Mouse (Mus musculus) bone marrow, adult 2 months (tissue): ENCODE data around the gene Padi2. TPM values are rescaled to one million over a fixed set of nuclear protein-coding genes. Genes with fewer than 3 reads are reported as not detected.

Experiments
- H3K27ac ChIP-seq: fragments of 200-500 bp; 2 replicates; pipeline ENCODE4 v1.5.1; 2012; ENCODE audit warnings: low read depth, mild to moderate bottlenecking, control low read depth, inconsistent platforms, low read length; ENCODE audit not compliant: control insufficient read depth, poor library complexity, insufficient read depth
- H3K4me1 ChIP-seq: fragments of 200-500 bp; 2 replicates; pipeline ENCODE4 v1.6.1; 2011; ENCODE audit warnings: low read length; ENCODE audit not compliant: control insufficient read depth, insufficient read depth
- H3K4me3 ChIP-seq: fragments of 200-500 bp; replicated peaks from 2 replicates; pipeline ENCODE3; 2011; ENCODE audit warnings: mild to moderate bottlenecking, low read depth, low read length, control low read depth; ENCODE audit not compliant: control insufficient read depth
- CTCF ChIP-seq: fragments of 200-500 bp; IDR thresholded peaks from 2 replicates; pipeline ENCODE4 v1.5.1; 2011; ENCODE audit warnings: low read length, control low read depth; ENCODE audit not compliant: control insufficient read depth, insufficient read depth
- POLR2A ChIP-seq: fragments of 200-500 bp; IDR thresholded peaks from 2 replicates; pipeline ENCODE4 v1.6.1; 2011; ENCODE audit warnings: low read depth, mild to moderate bottlenecking, control low read depth, low read length, borderline replicate concordance; ENCODE audit not compliant: control insufficient read depth
- WGBS: fragments of 180-500 bp; shearing (Covaris S2); methylation state at CpG from one replicate; pipeline ENCODE4 v1.1.7; 2018; 5-methylcytosine and 5-hydroxymethylcytosine counted together
- polyA plus RNA-seq: library from polyadenylated mRNA; stranded (reverse); fragments of >200 nt; gene quantifications from 2 replicates; pipeline ENCODE4 v1.2.4, GENCODE M21; 2011; ENCODE audit warnings: low replicate concordance; ENCODE audit not compliant: missing spikeins, insufficient read depth, insufficient read length

Padi2 gene
- polyA plus RNA-seq, 1 experiment, result 11.4 TPM

DNA sequence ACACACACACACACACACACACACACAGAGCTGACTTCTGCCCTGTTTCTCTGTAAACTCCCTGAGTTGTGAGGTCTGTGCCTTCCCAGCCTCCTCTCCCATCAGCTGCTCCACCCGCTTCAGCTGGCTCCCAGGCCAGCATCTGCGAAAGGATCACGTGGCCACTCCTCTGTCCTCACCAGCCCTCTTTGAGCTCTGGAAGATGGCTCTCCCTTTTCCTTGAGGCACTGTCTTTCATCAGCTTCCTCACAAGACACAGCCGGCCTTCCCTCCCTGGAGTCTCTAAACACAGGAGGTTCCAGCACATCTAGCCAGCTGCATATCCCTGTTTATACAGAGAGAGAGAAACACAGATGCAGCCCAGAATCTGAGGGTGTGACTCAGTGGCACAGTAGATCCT is 22.3 kb upstream of the Padi2 start:
- TF ChIP-seq POLR2A (no peak), CTCF (no peak)

DNA sequence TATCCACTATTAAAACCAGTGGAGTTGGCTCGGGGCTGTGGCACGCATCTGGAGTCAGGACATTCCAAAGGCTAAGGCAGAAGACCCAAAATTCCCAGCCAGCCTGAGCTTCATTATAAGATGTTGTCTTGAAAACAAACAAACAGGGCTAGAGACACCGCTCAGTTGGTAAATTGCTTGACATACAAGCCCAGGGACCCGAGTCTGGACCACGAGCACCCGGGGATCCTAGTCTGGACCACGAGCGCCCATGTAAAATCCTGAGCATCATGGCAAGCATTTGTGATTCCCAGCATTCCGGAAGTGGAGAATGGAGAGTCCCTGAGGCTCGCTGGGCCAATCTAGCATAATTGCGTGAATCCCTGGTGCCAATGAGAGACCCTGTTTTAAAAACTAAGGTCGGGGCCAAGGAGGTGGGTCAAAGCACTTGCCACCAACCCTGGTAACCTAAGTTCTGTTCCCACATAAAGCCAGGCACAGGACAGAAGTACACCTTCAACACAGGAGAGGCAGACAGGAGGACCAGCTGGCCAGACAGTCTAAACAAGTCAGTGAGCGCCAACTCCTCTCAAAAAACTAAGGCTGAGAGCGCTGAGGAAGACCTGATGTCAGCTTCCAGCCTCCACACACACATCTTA is 14.5 kb upstream of the Padi2 start:
- no peaks in the 10 kb centered on the region for H3K4me1 ChIP-seq
- no peak overlapping the region for H3K27ac ChIP-seq
- H3K4me3 ChIP-seq, result no peak overlapping the region
- TF ChIP-seq CTCF, result no peak
- TF ChIP-seq POLR2A, result no peak
- 88% methylated on average over 14 of the region's 14 CpGs for WGBS

More for the DNA sequence above, 22.3 kb upstream of the Padi2 start:
- 79% methylated on average over 4 of the region's 4 CpGs for WGBS
- H3K4me1 ChIP-seq, result no peaks in the 10 kb centered on the region
- no peak overlapping the region for H3K27ac ChIP-seq
- H3K4me3 ChIP-seq, result no peak overlapping the region

- WGBS, result 65% methylated on average over 1 of the region's 1 CpGs
- no peak overlapping the region for H3K4me3 ChIP-seq
- TF ChIP-seq POLR2A (no peak), CTCF (no peak)
Measured at GRCm38 (mm10) chr4:140892163-140892530, 14.0 kb upstream of the Padi2 start.

DNA sequence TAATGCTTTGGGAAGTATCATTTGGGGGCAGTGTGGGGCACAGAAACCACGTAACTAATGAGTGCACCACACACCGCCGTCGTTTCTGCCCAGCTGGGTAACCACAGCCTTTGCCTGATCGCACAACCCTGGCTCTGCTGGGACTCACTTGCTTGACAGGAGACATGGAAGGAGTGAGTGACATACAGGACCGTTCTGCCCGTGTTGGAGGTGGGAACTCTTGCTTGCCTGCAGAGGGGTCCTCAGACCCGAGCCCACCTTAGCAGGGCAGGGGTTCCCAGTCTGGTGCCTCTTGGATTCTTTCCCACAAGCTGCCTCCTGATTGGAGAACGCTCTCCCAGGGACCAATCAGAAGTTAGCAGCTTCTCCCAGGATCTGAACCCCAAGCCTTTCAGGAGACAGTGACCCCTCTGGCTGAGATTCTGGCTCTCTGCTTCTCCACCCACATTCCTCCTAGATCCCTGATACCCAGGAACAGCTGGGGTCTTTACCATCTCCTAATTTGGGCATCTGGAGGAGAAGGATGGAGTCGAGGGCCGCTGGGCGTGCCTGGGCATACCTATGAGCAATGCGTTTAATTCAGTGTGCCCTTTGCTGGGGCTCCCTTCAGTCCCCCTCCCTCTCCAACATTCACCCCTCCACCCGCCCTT is 1.2 kb upstream of the Padi2 start:
- H3K4me3 ChIP-seq, result no peak overlapping the region
- H3K4me1 ChIP-seq, result peaks cover 2% of the 10 kb centered on the region; the same call in 1 of the 2 replicates
- peak overlapping the region; percentile 37; the same call in 1 of the 2 replicates for H3K27ac ChIP-seq
- WGBS, result 8% methylated on average over 14 of the region's 14 CpGs
- no peak for TF ChIP-seq CTCF

More at GRCm38 (mm10) chr4:140892163-140892530, 14.0 kb upstream of the Padi2 start:
- Histone ChIP-seq H3K27ac (no peak overlapping the region), H3K4me1 (no peaks in the 10 kb centered on the region)

DNA sequence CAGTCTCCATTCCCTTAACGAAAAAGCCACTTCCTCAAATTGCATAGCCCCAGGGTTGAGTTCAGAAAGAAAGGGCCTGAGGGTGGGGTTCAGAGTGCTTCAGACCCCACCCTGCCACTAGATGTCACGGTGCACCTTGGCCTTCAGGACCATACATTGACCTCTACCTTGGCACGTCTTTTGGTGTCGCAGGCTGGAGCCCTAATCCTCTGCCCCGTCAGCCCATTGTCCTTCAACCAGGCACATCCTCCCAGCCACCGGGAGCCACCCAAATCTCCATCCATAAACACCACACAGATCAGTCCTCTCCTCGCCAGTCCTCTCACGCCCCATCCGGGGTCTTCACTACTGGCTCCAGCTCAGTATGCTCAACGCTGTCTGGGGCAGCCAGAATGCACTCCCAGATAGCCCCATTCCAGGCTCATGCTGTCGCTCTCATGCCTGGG is 695 bp upstream of the Padi2 start:
- peak overlapping the region; percentile 64 for H3K27ac ChIP-seq
- WGBS, result 2% methylated on average over 11 of the region's 11 CpGs
- peak overlapping the region; percentile 10 for H3K4me3 ChIP-seq
- TF ChIP-seq CTCF, result peak; percentile 74
- TF ChIP-seq POLR2A, result no peak
- peaks cover 2% of the 10 kb centered on the region; the same call in 1 of the 2 replicates for H3K4me1 ChIP-seq

- WGBS, result 69% methylated on average over 11 of the region's 11 CpGs
- H3K27ac ChIP-seq, result no peak overlapping the region
- H3K4me1 ChIP-seq, result peaks cover 2% of the 10 kb centered on the region; the same call in 1 of the 2 replicates
- no peak for TF ChIP-seq POLR2A
- TF ChIP-seq CTCF, result no peak
- H3K4me3 ChIP-seq, result peak overlapping the region; percentile 4
Measured at GRCm38 (mm10) chr4:140906827-140907280, 710 bp downstream of the Padi2 start.

DNA sequence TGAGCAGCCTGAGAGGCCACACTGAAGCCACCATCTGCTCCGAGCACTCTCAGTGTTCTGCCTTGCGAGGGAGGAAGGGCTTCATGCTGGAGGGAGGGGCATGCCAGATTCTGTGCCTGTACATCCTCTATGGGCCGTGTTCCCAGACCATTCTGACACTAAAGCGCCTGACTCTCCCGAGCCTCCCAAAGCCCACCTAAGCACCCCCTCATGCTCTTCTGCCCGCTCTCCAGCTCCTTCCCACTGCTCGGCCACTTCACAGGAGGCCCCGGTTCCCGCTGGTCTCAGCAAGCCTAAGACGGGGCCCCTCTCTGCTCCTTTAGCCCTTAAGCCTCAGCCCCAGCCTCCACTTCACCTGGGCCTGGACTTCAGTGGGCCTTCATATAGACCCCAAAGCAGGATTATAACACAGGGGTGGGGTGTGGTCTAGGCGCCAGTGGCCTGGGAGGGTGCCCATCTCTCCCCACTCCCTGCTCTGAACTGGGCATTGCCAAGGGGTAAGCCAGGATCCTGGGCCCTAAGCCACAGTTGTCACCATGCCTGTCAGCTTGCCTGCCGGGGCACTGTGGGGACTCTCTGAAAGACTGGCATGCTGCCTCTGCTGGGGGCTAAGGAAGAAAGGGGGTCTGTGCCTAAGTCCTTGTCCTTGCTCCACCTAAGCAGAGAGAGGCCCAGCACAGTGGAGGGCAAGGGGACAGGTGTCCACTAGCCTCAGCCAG is 1.3 kb downstream of the Padi2 start:
- H3K4me3 ChIP-seq, result peak overlapping the region; percentile 4
- peaks cover 2% of the 10 kb centered on the region; the same call in 1 of the 2 replicates for H3K4me1 ChIP-seq
- H3K27ac ChIP-seq, result no peak overlapping the region
- TF ChIP-seq CTCF (no peak), POLR2A (no peak)
- 79% methylated on average over 12 of the region's 12 CpGs for WGBS

DNA sequence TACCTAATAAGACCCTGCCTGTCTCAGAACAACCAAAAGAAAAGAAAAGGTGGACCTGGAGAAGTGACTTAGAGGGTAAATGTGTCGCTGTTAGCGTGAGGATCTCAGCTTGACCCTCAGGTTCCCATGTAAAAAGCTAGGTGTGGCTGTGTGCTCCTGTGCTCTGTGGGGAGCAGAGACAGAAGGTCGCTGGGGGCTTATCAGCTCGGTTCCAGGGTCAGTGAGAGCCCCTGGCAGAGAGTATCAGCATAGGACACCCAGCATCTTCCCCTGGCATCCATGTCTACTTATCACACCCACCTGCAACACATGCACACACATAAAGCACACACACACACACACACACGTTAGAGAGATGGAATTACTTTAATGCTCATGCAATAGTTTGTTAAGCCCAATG is 2.5 kb downstream of the Padi2 start:
- Histone ChIP-seq H3K4me3 (no peak overlapping the region), H3K4me1 (peaks cover 2% of the 10 kb centered on the region; the same call in 1 of the 2 replicates), H3K27ac (no peak overlapping the region)
- 71% methylated on average over 5 of the region's 5 CpGs for WGBS
- no peak for TF ChIP-seq CTCF
- TF ChIP-seq POLR2A, result no peak
